Mouse (Mus musculus) testis, adult 2 months (tissue): ENCODE measurements at regions not wholly inside any gene's neighbourhood (a gene's known extent, or its start where the extent isn't known, plus 50 kb on each side); places are given as distances from the start of the nearest gene placed in this dataset.
A peak's percentile ranks its signal among the peaks of the same experiment; 100 is the strongest.

Source experiments
- CTCF ChIP-seq: fragments of 200-500 bp; IDR thresholded peaks from 2 replicates; pipeline ENCODE4 v1.5.1; 2012; ENCODE audit warnings: low read depth, mild to moderate bottlenecking, inconsistent platforms, low read length, moderate library complexity; ENCODE audit not compliant: control insufficient read depth, insufficient read depth, insufficient replicate concordance
- POLR2A ChIP-seq: fragments of 200-500 bp; IDR thresholded peaks from 2 replicates; pipeline ENCODE4 v1.6.1; 2012; ENCODE audit warnings: low read depth, mild to moderate bottlenecking, inconsistent platforms, low read length, moderate library complexity; ENCODE audit not compliant: control insufficient read depth

DNA sequence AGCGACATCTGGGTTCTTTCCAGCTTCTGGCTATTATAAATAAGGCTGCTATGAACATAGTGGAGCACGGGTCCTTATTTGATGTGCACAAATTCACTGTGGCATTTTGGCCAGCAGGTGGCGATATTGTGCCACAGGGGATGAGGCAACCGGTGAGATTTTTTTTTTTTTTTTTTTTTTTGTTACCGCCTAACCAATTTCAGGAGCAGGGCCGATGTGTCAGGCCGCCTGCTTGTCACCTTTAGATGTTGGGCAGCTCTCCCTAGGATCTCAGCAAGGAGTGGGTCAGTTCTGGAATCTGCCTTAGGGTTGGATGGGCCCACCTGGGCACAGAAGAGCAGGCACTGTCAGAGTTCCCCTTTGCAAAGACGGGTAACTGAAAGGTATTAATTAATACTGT lies 106.5 kb upstream of the Zfp706 start:
- TF ChIP-seq POLR2A (no peak), CTCF (peak; percentile 56; the same call in 1 of the 2 replicates)
